Mouse (Mus musculus) erythroid progenitor cell, adult 5-6 weeks (primary cell): ENCODE data around the gene Agpat4. TPM values are rescaled to one million over a fixed set of nuclear protein-coding genes. Genes with fewer than 3 reads are reported as not detected.
"Not testable (repeated sequence)": the region's sequence is repeated elsewhere in the genome, so short reads cannot be mapped to it uniquely, and the experiment has no call there.

ENCODE experiments used
- ATAC-seq: replicated peaks from 2 replicates; pipeline ENCODE4 v1.8.0; 2016; ENCODE audit warnings: moderate number of reproducible peaks, mild to moderate bottlenecking, moderate TSS enrichment, inconsistent platforms; ENCODE audit not compliant: poor library complexity, low FRiP score, severe bottlenecking
- total RNA-seq, 2 experiments: library from RNA; stranded (forward) in 1 of 2; stranded (reverse) in 1 of 2; fragments of 150-400 nt in 1 of 2; fragments of 186-747, 209-891 nt in 1 of 2; gene quantifications; 2 replicates each; pipeline versions ENCODE4 v1.2.3 to v1.2.4; 2015 to 2017; ENCODE audit warnings: low replicate concordance in 2 of 2

Agpat4 gene
- total RNA-seq, 2 experiments from 2014 or later: 66.7 to 120 TPM

DNA sequence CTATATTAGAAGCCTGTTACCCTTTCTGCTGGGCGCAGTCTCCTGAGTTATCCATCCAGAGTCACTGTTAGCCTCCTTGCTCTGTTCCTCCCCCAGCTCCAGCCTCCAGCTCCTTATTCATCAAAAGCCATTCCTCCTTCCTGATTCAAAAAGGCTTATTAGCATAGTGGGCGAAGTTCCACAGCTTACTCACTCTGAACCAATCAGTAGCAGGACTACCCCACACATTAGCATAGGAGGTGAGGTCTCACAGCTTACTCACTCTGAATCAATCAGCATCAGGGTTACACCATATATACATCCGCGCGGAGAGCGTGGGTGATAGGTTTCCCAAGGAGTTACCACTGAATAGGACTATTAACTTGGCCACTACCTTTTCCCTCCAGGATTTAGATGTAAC lies 93.8 kb downstream of the Agpat4 start:
- ATAC-seq: no peak

- no peak for ATAC-seq
Measured at GRCm38 (mm10) chr17:12213430-12213829, 94.9 kb downstream of the Agpat4 start.

DNA sequence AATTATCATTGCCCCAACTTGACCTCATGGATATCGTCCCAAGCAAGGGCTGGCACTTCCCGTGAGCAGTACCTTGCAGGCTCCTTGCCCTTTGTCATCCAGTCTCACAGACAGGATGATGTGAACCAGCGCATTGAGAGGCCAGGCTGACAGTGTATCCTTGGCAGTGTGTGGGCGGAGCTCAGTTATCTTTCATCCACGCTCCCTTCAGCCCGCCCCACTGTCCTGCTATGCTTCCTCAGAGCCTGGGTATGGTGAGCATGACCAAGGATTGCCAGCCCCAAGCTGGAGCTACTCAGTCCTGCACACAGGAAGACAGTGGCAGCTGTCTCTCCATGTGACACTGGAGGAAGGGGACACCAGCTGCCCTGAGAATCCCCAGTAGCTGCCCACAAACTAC lies 97.7 kb downstream of the Agpat4 start:
- peak; percentile 90 for ATAC-seq

- ATAC-seq: no peak
Measured at GRCm38 (mm10) chr17:12221926-12222325, 103.4 kb downstream of the Agpat4 start.

GRCm38 (mm10) chr17:12223682-12224081 lies 105.2 kb downstream of the Agpat4 start:
- no peak for ATAC-seq

DNA sequence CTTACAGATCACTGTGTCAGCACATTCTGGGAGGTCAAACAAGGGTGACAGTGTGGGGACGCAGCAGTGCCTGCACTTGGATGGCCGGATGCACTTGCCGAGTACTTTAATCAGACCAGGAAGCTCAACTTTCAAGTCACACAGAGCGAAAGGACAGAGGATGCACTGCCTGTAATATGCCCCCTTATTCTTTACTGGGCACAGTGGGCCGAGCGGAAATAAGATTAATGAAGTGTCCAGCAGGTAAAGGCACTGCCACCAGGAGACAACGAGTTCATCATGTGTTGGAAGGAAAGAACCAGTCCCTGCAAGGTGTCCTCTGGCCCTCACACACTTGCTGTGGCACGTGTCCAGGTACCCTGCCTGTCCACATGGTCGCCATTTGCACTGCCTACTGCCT lies 105.6 kb downstream of the Agpat4 start:
- ATAC-seq: no peak

DNA sequence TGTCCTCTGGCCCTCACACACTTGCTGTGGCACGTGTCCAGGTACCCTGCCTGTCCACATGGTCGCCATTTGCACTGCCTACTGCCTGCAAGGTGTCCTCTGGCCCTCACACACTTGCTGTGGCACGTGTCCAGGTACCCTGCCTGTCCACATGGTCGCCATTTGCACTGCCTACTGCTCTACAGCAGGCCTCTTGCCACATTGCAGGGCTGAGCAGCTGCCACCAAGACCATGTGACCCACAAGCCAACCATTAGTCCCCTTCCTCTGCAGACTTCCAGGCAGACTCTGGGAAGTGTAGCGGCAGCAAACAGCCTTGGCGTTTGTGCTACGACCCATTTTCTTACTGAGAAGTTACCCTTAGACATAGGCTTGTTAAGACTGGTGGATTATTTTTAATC lies 106.0 kb downstream of the Agpat4 start:
- not testable (repeated sequence) for ATAC-seq

GRCm38 (mm10) chr17:12225227-12225626 lies 106.7 kb downstream of the Agpat4 start:
- no peak for ATAC-seq

DNA sequence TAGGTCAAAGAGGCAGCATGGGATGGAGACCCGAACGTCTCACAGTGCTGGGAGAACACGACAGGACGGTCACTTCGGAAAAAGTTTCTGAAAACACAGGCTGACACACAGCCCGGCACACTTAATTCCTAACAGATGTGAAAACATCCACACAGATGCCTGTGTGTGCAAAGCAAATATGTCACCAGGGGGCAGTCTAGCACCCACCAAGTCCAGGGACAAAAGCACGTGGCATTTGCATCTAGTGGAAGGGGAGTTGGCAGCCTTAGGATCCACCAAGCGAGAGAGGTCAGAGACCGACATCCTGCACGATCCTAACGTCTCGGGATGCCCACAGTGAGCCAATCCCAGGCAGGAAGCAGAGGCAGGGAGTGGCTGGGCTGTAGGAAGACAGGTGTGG lies 108.0 kb downstream of the Agpat4 start:
- no peak for ATAC-seq

- no peak for ATAC-seq
Measured at GRCm38 (mm10) chr17:12228001-12228400, 109.5 kb downstream of the Agpat4 start.

GRCm38 (mm10) chr17:12228471-12228870 lies 110.0 kb downstream of the Agpat4 start:
- no peak for ATAC-seq

- no peak for ATAC-seq
Measured at GRCm38 (mm10) chr17:12229756-12230155, 111.3 kb downstream of the Agpat4 start.

- ATAC-seq: no peak
Measured at GRCm38 (mm10) chr17:12230167-12230566, 111.7 kb downstream of the Agpat4 start.

DNA sequence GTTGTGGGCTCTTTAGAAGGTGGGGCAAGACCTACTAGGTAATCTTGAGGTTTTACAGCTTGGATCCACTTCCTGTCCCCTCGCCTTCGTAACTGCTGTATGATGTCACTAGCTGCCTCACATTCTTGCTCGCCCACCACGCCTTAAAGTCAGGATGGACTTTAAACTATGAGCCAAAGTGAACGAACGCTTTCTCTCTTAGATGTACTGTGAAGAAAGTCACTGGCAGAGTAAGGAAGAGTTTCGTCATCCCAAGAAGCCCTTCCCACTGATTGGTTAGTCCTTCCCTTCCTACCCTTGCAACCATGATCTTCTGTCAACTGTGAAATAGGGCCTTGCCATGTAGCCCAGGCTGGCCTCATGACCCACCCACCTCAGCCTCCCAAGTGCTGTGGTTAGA lies 112.6 kb downstream of the Agpat4 start:
- no peak for ATAC-seq

- no peak for ATAC-seq
Measured at GRCm38 (mm10) chr17:12232724-12233123, 114.2 kb downstream of the Agpat4 start.

GRCm38 (mm10) chr17:12240701-12241100 lies 122.2 kb downstream of the Agpat4 start:
- no peak for ATAC-seq

- ATAC-seq: no peak
Measured at GRCm38 (mm10) chr17:12249783-12250504, 131.4 kb downstream of the Agpat4 start.

- ATAC-seq: no peak
Measured at GRCm38 (mm10) chr17:12250581-12250980, 132.1 kb downstream of the Agpat4 start.

DNA sequence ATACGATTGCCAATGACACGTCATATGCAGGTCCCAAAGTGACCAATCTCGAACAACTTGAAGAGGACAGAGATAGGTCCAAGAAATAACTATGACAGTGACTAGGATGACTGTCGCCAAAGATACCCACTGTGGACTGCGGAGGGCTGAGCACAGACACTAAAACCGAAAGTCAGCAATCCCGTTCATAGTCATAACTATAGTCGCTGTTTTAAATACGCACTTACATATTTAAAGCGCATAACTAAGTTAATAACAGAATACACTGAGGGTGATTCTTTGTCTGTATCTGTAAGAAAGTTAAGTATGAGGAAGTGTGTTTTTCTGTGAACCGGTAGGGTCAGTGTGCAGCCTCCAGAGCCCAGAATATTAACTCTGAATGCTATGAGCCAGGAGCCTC lies 137.6 kb downstream of the Agpat4 start:
- ATAC-seq: no peak

DNA sequence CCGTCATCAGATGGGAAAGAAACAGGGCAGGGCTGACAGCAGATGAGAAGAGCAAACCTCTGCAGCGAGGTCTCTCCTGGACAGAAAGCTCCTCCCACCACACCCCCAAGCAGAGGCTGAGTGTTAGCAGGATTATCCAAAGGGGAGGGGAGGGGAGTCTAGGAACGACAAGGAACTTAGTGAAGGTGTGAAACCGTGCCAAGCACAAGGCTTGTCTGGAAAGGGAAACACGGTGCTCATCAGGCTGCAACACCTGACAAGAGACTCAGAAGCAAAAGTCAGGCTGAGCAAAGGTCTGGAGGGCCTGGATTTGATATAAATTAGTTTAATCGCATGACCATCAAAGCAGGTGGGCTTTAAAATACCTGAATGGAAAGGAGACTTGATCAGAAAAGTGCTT lies 140.0 kb downstream of the Agpat4 start:
- no peak for ATAC-seq

DNA sequence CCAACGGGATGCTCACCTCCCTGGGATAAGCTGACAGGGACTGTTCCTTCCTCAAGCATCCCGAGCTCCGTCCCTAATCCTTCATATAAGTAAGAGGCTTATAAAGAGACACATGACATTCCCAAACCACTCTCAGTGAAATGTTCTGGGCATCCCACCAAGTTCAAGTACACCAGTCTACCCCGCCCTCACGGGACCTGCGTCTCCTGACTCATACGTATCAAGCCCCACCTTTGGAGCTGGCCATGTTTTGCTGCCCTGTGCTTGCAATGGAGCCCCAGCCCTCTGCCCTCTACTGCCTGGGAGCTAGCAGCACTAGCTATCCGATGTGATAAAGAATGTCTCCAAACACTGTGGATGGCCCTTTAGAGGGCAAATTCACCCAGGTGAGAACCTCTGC lies 141.5 kb downstream of the Agpat4 start:
- ATAC-seq: no peak

- ATAC-seq: no peak
Measured at GRCm38 (mm10) chr17:12261376-12261775, 142.9 kb downstream of the Agpat4 start.
